Mouse (Mus musculus) erythroblast, embryonic 14.5 days (primary cell): Measurements from ENCODE around the gene Lrrc8c. TPM values are rescaled to one million over a fixed set of nuclear protein-coding genes. Genes with fewer than 3 reads are reported as not detected.

Experiments
- H3K27me3 ChIP-seq: 2 replicates; pipeline ENCODE4 v1.6.1; 2012; ENCODE audit warnings: inconsistent platforms; ENCODE audit not compliant: control insufficient read depth
- H3K36me3 ChIP-seq: 2 replicates; pipeline ENCODE4 v1.6.1; 2012; ENCODE audit warnings: mild to moderate bottlenecking, inconsistent platforms; ENCODE audit not compliant: control insufficient read depth
- H3K4me1 ChIP-seq: 2 replicates; pipeline ENCODE4 v1.6.1; 2012; ENCODE audit warnings: inconsistent platforms; ENCODE audit not compliant: control insufficient read depth
- H3K4me3 ChIP-seq: replicated peaks from 2 replicates; pipeline ENCODE3; 2012; ENCODE audit warnings: moderate library complexity, mild to moderate bottlenecking, inconsistent platforms
- H3K9me3 ChIP-seq: 2 replicates; pipeline ENCODE4 v1.6.1; 2012; ENCODE audit warnings: low read length, inconsistent platforms, mixed read lengths; ENCODE audit not compliant: control insufficient read depth
- GATA1 ChIP-seq: IDR thresholded peaks from 2 replicates; pipeline ENCODE4 v1.6.1; 2012; ENCODE audit warnings: low read length, inconsistent platforms, mixed read lengths
- TAL1 ChIP-seq: IDR thresholded peaks from 3 replicates; pipeline ENCODE4 v1.6.1; 2012; ENCODE audit warnings: low read length, inconsistent platforms, mixed read lengths
- polyA plus RNA-seq: library from polyadenylated mRNA; stranded (reverse); fragments of >175 nt; gene quantifications from 2 replicates; pipeline ENCODE4 v1.2.3, GENCODE M21; 2012

The Lrrc8c gene
- polyA plus RNA-seq, 1 experiment, result 11.3 TPM

DNA sequence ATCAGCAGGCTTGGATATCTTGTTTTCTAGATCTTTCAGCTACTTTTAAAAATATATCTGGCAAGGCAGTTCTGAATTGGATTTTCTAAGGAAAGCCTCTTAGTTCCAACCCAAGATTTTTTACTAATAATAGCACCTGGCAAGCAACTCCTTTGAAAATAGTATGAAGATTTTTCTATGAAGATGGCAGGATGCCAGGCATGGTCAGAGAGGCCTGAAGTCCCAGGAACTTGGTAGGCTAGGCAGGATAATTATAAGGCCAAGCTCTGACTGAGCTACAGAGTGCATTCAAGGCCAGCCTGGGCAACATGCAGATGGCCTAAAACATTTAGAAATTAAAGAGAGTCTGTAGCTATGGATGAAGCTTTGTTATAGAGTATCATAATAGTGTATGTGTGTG lies 42.7 kb downstream of the Lrrc8c start:
- Histone ChIP-seq H3K36me3 (peaks cover 68% of the 10 kb centered on the region), H3K9me3 (peaks cover 4% of the 10 kb centered on the region; the same call in 1 of the 2 replicates), H3K4me3 (no peak overlapping the region), H3K27me3 (no peaks in the 10 kb centered on the region), H3K4me1 (peaks cover 57% of the 10 kb centered on the region)
- TF ChIP-seq TAL1 (no peak), GATA1 (no peak)

DNA sequence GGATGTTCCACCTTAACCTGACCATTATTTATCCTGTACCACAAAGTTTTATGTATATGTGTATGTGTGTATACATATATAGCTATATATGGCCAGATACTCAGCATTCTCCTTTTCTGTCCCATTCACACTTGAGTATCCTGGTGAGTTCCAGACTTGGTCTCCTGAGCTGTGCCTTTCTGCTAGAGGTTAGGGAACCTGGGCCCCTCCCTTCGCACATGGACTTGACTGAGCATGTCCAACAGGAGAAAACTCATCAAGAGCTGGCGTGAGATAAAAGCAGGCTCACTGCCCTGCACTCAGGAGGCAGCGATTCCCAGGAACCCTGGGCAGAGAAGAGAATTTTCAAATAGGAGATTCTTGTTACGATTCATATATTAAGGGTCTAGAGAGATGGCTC lies 45.6 kb downstream of the Lrrc8c start:
- Histone ChIP-seq H3K27me3 (no peaks in the 10 kb centered on the region), H3K4me1 (peaks cover 82% of the 10 kb centered on the region), H3K4me3 (peak overlapping the region; percentile 35), H3K36me3 (peaks cover 69% of the 10 kb centered on the region), H3K9me3 (no peaks in the 10 kb centered on the region)
- TF ChIP-seq GATA1 (no peak), TAL1 (no peak)

DNA sequence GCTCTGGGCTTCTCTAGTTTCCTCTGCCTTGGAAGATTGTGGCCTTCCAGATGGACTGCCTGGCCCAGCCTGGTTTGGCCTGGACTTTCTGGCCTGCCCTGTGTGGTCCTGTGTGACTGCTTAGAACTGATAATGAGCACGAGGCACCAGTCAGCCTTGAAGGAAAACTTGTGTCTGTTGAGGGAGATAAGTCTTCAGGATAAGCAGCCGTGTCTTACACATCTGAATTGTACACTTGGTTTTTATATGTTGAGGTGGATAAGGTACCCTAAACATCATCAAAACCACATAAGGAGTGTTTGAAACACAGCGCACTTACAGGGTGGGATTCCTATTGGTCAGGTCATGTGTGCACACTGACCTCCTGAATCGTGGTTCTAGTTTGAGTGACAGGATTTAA lies 46.6 kb downstream of the Lrrc8c start:
- H3K4me3 ChIP-seq, result peak overlapping the region; percentile 35
- TF ChIP-seq TAL1 (peak; percentile 95), GATA1 (peak; percentile 93)

DNA sequence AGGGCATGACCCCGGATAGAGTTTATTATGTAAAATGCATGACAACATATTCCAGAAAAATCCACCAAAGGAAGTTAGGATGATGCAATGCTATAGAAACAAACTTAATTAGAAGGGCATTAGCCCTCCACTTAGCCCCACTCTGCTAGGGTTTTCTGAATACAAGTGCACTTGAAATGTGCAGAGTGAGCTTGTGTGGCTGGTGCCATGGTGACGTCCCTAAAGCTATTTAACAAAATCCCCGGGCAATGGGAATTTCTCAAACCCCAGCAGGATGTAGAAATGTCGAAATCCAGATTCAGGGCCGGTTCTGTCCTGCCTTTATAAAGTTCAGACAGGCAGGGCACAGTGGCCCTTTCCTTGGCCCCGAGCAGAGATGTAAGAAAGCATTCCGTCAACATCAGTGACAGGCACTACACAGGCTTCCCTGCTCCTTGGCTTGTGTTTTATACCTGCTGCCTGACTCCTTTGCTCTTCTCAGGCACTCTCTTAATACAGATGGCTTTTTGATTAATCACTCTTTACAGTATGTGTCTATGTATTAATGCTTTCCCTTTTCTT lies 47.7 kb downstream of the Lrrc8c start:
- Histone ChIP-seq H3K36me3 (peaks cover 71% of the 10 kb centered on the region), H3K4me3 (no peak overlapping the region), H3K9me3 (no peaks in the 10 kb centered on the region), H3K27me3 (no peaks in the 10 kb centered on the region), H3K4me1 (peaks cover 83% of the 10 kb centered on the region)
- TF ChIP-seq TAL1, result no peak
- no peak for TF ChIP-seq GATA1

More for the DNA sequence above, 46.6 kb downstream of the Lrrc8c start:
- Histone ChIP-seq H3K36me3 (peaks cover 69% of the 10 kb centered on the region), H3K9me3 (no peaks in the 10 kb centered on the region), H3K27me3 (no peaks in the 10 kb centered on the region), H3K4me1 (peaks cover 81% of the 10 kb centered on the region)

DNA sequence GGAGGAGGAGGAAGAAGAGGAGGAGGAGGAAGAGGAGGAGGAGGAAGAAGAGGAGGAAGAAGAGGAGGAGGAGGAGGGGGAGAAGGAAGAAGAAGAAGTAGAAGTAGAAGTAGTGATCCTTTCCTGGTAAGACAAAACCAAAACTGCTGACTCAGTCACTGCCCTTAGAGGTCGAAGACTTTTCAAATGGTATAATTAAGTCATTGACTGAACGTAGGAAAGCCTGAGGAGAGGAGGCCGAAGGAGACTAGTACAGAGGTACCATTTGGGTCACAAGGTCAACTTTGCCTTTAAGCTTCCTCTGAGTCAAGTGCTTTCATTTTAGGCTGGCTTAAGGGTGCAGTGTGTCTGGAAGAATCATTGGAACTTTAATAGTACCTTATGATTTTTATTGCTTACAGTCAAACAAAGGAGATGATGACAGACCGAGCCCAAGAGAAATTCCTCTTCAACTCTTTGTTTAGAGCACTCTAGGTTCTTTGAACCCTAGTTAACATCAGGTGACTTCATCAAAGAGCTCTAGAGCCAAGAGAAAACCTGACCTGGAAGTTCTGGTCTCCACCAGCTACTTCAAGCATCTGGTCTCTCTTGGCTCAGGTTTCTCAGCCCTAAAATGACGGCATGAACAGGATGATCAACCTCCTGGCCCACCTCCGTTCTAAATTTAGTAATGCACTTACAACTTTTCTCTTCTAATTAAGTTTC lies 49.0 kb downstream of the Lrrc8c start:
- Histone ChIP-seq H3K4me1 (peaks cover 85% of the 10 kb centered on the region), H3K27me3 (no peaks in the 10 kb centered on the region), H3K9me3 (no peaks in the 10 kb centered on the region), H3K36me3 (peaks cover 68% of the 10 kb centered on the region), H3K4me3 (no peak overlapping the region)
- TF ChIP-seq TAL1 (no peak), GATA1 (no peak)

DNA sequence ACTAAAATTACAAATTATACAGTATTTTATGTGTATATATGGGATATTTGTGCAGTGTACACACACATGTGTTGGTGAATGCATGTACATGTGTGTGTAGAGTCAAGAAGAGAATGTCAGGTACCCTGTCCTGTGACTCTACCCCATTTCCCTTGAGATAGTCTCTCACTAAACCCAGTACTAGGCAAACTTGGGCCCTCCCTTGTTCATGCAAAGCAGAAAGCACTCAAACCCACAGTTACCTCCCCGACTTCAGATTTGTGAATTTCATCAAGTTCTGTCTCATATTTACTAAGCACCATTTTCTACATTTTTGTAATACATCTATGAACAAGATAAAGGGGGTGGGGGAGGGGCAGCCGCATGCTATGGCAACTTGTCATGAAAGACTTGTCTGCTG lies 50.0 kb downstream of the Lrrc8c start:
- H3K4me3 ChIP-seq, result no peak overlapping the region
- no peak for TF ChIP-seq GATA1
- no peak for TF ChIP-seq TAL1
- H3K4me1 ChIP-seq, result peaks cover 89% of the 10 kb centered on the region
- H3K36me3 ChIP-seq, result peaks cover 72% of the 10 kb centered on the region
- H3K27me3 ChIP-seq, result no peaks in the 10 kb centered on the region
- no peaks in the 10 kb centered on the region for H3K9me3 ChIP-seq

DNA sequence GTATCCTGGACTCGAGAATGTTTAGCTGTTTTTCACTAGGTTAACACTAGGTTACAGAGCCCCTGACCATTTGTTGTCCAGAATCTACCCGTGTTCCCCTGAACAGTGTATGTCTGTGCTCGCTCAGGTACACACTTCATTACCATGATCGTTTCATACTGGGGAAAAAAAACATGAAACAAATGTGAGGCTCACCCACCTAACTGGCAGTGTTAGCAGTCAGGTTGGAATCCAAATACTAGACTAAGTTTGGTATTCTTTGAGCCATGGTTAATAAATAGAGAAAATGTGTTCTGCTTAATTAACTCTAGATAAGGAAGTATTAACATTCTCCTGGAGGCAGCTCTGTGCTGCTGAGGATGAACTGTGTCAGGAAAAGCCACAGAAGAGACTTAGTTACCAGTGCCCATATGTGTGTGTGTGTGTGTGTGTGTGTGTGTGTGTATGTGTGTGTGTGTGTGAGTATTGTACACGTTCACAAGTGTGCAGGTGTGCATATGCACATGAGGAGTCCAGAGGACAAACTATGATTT lies 53.0 kb downstream of the Lrrc8c start:
- no peaks in the 10 kb centered on the region for H3K27me3 ChIP-seq
- no peak overlapping the region for H3K4me3 ChIP-seq
- H3K4me1 ChIP-seq, result peaks cover 87% of the 10 kb centered on the region
- H3K9me3 ChIP-seq, result no peaks in the 10 kb centered on the region
- TF ChIP-seq GATA1 (no peak), TAL1 (no peak)
- peaks cover 80% of the 10 kb centered on the region for H3K36me3 ChIP-seq

DNA sequence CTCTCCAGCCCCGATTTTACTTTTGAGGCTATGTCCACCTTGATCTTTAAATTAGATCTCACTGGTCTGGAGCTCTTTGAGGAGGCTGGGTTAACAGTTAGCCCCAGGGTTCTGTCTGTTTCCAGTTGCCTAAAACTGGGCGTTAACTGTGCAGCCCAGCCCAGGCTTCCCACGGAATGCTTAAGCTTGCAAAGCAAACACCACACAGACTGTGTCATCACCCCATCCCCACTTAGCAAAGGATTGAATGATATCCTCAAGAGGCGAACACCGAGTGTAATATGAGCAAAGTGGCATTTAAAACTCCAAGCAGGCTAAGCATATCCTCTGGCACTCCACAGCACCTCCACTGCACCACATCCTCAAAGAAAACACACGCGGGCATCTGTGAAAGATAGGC lies 53.7 kb downstream of the Lrrc8c start:
- no peaks in the 10 kb centered on the region for H3K9me3 ChIP-seq
- H3K4me1 ChIP-seq, result peaks cover 86% of the 10 kb centered on the region
- no peaks in the 10 kb centered on the region for H3K27me3 ChIP-seq
- TF ChIP-seq TAL1 (no peak), GATA1 (no peak)
- no peak overlapping the region for H3K4me3 ChIP-seq
- H3K36me3 ChIP-seq, result peaks cover 78% of the 10 kb centered on the region

DNA sequence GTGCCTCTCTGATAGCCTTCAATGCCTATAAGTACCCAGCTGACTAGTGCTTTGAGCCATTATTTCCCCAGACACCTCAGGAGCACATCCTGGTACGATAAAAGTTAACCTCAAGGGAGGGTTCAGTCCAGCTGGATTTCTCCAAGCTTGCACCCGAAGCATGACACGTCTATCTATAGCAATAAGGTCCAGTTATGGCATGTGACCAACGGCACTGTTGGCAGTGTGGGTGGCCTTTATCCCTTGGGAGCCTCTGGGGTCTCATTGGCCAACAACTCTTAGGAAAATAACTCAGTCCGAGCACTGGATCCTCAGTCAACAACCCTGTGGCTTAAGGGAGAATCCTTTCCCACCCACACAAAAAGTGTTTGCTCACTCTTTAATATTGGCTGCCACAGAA lies 55.6 kb downstream of the Lrrc8c start:
- Histone ChIP-seq H3K36me3 (peaks cover 79% of the 10 kb centered on the region), H3K4me3 (peak overlapping the region; percentile 46), H3K27me3 (no peaks in the 10 kb centered on the region), H3K4me1 (peaks cover 81% of the 10 kb centered on the region), H3K9me3 (no peaks in the 10 kb centered on the region)
- TF ChIP-seq GATA1, result no peak
- TF ChIP-seq TAL1, result no peak
